Mouse (Mus musculus): ENCODE results near the gene Ttll2.
"Not testable (repeated sequence)": the region's sequence is repeated elsewhere in the genome, so short reads cannot be mapped to it uniquely, and the experiment has no call there.

DNA sequence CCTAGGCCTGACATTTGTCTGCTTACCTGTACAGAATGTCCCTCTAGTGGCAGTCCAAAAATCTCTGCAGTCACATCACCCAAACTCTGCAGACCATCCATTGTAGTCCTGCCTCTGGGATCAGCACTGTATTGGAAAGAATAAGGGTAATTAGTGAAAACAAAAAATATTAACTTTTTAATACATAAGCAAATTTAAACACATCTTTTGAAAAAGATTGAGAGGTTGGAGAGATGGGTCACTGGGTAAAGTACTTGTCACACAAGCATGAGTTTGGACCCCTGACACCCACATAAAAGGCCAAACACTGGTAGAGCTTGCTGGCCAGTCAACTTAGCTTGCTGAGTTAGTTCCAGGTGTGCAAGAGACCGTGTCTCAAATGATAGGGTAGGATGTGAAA is at the start of gene Ttll2:
- TF ChIP-seq CTCF (conservative IDR thresholded peaks at IDR 0.05; ENCODE audit: low read length); NANOG (IDR thresholded peaks at IDR 0.05; ENCODE audit: borderline replicate concordance, low read length): not testable (repeated sequence)

Data from E14TG2a.4 (cell line).